Mouse (Mus musculus) G1E (cell line): ENCODE measurements around the gene Cfap73. TPM values are rescaled to one million over a fixed set of nuclear protein-coding genes. Genes with fewer than 3 reads are reported as not detected.

Experiments used
- ATAC-seq: 2 replicates; pipeline ENCODE4 v1.8.0; 2016; ENCODE audit warnings: mild to moderate bottlenecking; ENCODE audit not compliant: insufficient number of reproducible peaks, poor library complexity, low FRiP score, severe bottlenecking; ENCODE audit errors: extremely low read depth
- DNase-seq: peaks from one replicate; pipeline ENCODE4 v3.0.0; 2012; ENCODE audit warnings: low spot score
- H3K27me3 ChIP-seq: 2 replicates; pipeline ENCODE4 v1.6.1; 2012; ENCODE audit warnings: mild to moderate bottlenecking, low read length, inconsistent platforms; ENCODE audit not compliant: insufficient read depth
- H3K36me3 ChIP-seq: replicated peaks from 2 replicates; pipeline ENCODE3; 2012; ENCODE audit warnings: mild to moderate bottlenecking, inconsistent platforms
- H3K4me1 ChIP-seq: 2 replicates; pipeline ENCODE4 v1.6.1; 2012; ENCODE audit warnings: low read depth, low read length, inconsistent platforms, mixed read lengths; ENCODE audit not compliant: insufficient read depth
- H3K4me3 ChIP-seq: 2 replicates; pipeline ENCODE4 v1.5.1; 2012; ENCODE audit warnings: low read depth, mild to moderate bottlenecking, inconsistent platforms, low read length, moderate library complexity, mixed read lengths
- H3K9me3 ChIP-seq: replicated peaks from 2 replicates; pipeline ENCODE4 v1.6.1; 2012; ENCODE audit warnings: inconsistent platforms
- CTCF ChIP-seq: IDR thresholded peaks from 2 replicates; pipeline ENCODE4 v1.5.1; 2012; ENCODE audit warnings: low read depth, low read length, inconsistent platforms, mixed read lengths
- GATA1 ChIP-seq: IDR thresholded peaks from 2 replicates; pipeline ENCODE4 v1.6.1; 2012; ENCODE audit warnings: borderline replicate concordance, low read length, inconsistent platforms, mixed read lengths
- GATA2 ChIP-seq: IDR thresholded peaks from 2 replicates; pipeline ENCODE4 v1.6.1; 2012; ENCODE audit warnings: low read depth, low read length, inconsistent platforms, borderline replicate concordance
- POLR2AphosphoS5 ChIP-seq: IDR thresholded peaks from 2 replicates; pipeline ENCODE4 v1.6.1; 2012; ENCODE audit warnings: low read depth, low read length, inconsistent platforms; ENCODE audit not compliant: insufficient replicate concordance
- TAL1 ChIP-seq: conservative IDR thresholded peaks from 2 replicates; pipeline ENCODE4 v1.6.1; 2012; ENCODE audit warnings: low read depth, low read length, inconsistent platforms, mixed read lengths
- polyA plus RNA-seq: library from polyadenylated mRNA; stranded (reverse); fragments of >175 nt; gene quantifications from 2 replicates; pipeline ENCODE4 v1.2.3, GENCODE M21; 2012
- total RNA-seq, 2 experiments: library from RNA; stranded (forward) in 1 of 2; stranded (reverse) in 1 of 2; fragments of 200-1000 nt in 1 of 2; fragments of >200 nt in 1 of 2; fragmentation: Nextera tagmentation in 1 of 2; gene quantifications; 2 replicates each; pipeline ENCODE4 v1.2.3; 2014 to 2017

Gene Cfap73
- total and polyA plus RNA-seq, 3 experiments = not detected

DNA sequence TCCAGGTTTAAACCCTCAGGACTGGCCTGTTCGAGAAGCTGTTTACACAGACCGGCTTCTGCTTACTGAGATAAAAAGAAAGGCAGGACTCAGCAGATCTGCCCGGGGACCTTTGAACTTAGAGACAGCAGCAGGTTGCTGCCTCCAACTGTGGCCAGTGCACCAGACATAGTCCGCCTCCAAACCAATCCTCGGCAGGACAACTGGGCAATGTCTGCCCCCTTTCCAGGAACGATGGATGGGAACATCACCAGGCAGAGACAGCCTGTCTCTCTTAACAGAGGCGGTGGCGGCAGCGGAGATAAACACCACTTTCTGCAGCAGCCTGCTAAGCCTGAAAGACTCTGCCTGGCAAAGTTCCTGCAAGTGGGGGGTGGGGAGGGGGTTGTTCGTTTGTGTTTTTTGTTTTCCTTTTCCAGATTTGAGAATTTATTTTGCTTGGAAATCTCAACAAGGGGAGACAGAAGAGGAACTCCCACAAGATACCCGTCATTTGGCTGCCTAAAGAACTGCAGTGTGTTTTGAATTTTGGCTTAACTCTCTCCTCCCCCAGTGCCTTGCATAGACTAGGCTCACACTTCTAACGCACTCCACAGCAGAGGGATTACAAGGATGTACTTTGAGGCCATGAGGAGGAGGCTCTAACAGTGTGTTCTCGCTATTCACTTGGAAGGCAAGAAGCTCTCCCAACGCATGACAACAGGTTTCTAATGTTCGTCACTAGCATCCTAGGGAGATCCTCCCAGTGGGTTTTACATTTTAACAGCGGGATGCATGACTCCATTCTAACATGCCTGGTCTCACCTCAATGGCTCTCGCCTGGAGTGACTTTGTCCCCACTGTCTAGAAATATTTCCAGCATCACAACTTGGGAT, 47.1 kb downstream of the Cfap73 start:
- H3K4me3 ChIP-seq = peak overlapping the region; percentile 84; the same call in 1 of the 2 replicates
- DNase-seq (no peak), ATAC-seq (no peak)
- peaks cover 41% of the 10 kb centered on the region for H3K36me3 ChIP-seq
- peaks cover 60% of the 10 kb centered on the region for H3K4me1 ChIP-seq
- TF ChIP-seq GATA1 (no peak), POLR2AphosphoS5 (no peak), CTCF (no peak), TAL1 (no peak), GATA2 (no peak)
- H3K27me3 ChIP-seq = no peaks in the 10 kb centered on the region
- peaks cover 5% of the 10 kb centered on the region; the same call in 1 of the 2 replicates for H3K9me3 ChIP-seq

- Histone ChIP-seq H3K36me3 (peaks cover 60% of the 10 kb centered on the region), H3K27me3 (no peaks in the 10 kb centered on the region), H3K9me3 (no peaks in the 10 kb centered on the region), H3K4me3 (peak overlapping the region; percentile 35; the same call in 1 of the 2 replicates), H3K4me1 (peaks cover 57% of the 10 kb centered on the region)
- no peak for TF ChIP-seq GATA1
- TF ChIP-seq GATA2 = no peak
- TF ChIP-seq POLR2AphosphoS5 = no peak
- TF ChIP-seq TAL1 = no peak
- TF ChIP-seq CTCF = no peak
- DNase-seq = no peak
- ATAC-seq = no peak
These were observed 49.1 kb downstream of the Cfap73 start for GRCm38 (mm10) chr5:120584968-120585367.

- H3K27me3 ChIP-seq = no peaks in the 10 kb centered on the region
- no peak overlapping the region for H3K4me3 ChIP-seq
- DNase-seq (no peak), ATAC-seq (no peak)
- TF ChIP-seq GATA1 (no peak), POLR2AphosphoS5 (no peak), GATA2 (no peak), CTCF (no peak), TAL1 (no peak)
- H3K36me3 ChIP-seq = peaks cover 75% of the 10 kb centered on the region
- peaks cover 62% of the 10 kb centered on the region for H3K4me1 ChIP-seq
- no peaks in the 10 kb centered on the region for H3K9me3 ChIP-seq
These were observed 50.5 kb downstream of the Cfap73 start for GRCm38 (mm10) chr5:120583511-120583910.

GRCm38 (mm10) chr5:120582002-120582401, 52.0 kb downstream of the Cfap73 start:
- H3K36me3 ChIP-seq = peaks cover 89% of the 10 kb centered on the region

GRCm38 (mm10) chr5:120579898-120580626, 54.0 kb downstream of the Cfap73 start:
- Histone ChIP-seq H3K4me3 (no peak overlapping the region), H3K27me3 (no peaks in the 10 kb centered on the region), H3K36me3 (peaks cover 87% of the 10 kb centered on the region), H3K9me3 (no peaks in the 10 kb centered on the region), H3K4me1 (peaks cover 55% of the 10 kb centered on the region)
- TF ChIP-seq POLR2AphosphoS5 = no peak
- no peak for TF ChIP-seq GATA2
- TF ChIP-seq TAL1 = no peak
- no peak for TF ChIP-seq GATA1
- no peak for TF ChIP-seq CTCF
- no peak for DNase-seq
- no peak for ATAC-seq

More at GRCm38 (mm10) chr5:120582002-120582401, 52.0 kb downstream of the Cfap73 start:
- Histone ChIP-seq H3K4me1 (peaks cover 64% of the 10 kb centered on the region), H3K9me3 (no peaks in the 10 kb centered on the region), H3K4me3 (no peak overlapping the region), H3K27me3 (no peaks in the 10 kb centered on the region)
- TF ChIP-seq TAL1 = no peak
- no peak for TF ChIP-seq GATA2
- TF ChIP-seq POLR2AphosphoS5 = no peak
- TF ChIP-seq CTCF = no peak
- no peak for TF ChIP-seq GATA1
- DNase-seq = no peak
- no peak for ATAC-seq
